Mouse (Mus musculus) CD4-positive naive resting alpha-beta T cell, adult 76 days (primary cell): ENCODE measurements around the gene Gnrhr. TPM values are rescaled to one million over a fixed set of nuclear protein-coding genes. Genes with fewer than 3 reads are reported as not detected.

Experiments
- total RNA-seq: library from RNA; stranded (reverse); gene quantifications from one replicate; pipeline ENCODE4 v1.2.4, GENCODE M21; 2023

Gnrhr gene
- total RNA-seq, result not detected

GRCm38 (mm10) chr5:86197801-86198200 is at the start of gene Gnrhr:
Gene Gnrhr (minus strand): TSS chr5:86197901.

GRCm38 (mm10) chr5:86172449-86173161 is 25.1 kb downstream of the Gnrhr start, which contains the start of gene Uba6:
Gene Uba6 (minus strand): TSS chr5:86172803.

Other genes starting within 250 kb of the Gnrhr start
- 26.4 TPM for gene Cenpc1, start 132.3 kb downstream of the Gnrhr start, total RNA-seq
- gene Stap1, start 126.2 kb downstream of the Gnrhr start, total RNA-seq, result 57.5 TPM
- 15.6 TPM for gene Uba6, start 25.1 kb downstream of the Gnrhr start, total RNA-seq
- not detected for gene Tmprss11c, start 91.4 kb upstream of the Gnrhr start, total RNA-seq
- gene Tmprss11d, start 175.5 kb upstream of the Gnrhr start, total RNA-seq, result not detected